Mouse (Mus musculus) liver, postnatal 0 days (tissue): ENCODE measurements around the gene Atp9a. TPM values are rescaled to one million over a fixed set of nuclear protein-coding genes. Genes with fewer than 3 reads are reported as not detected.

Experiments used
- ATAC-seq: fragments of 200-750 bp; cut with Nextera tagmentation; 2 replicates; pipeline ENCODE4 v1.8.0; 2017; ENCODE audit warnings: mild to moderate bottlenecking, moderate library complexity
- DNase-seq: peaks from one replicate; pipeline ENCODE4 v3.0.0-alpha.2; 2016
- H3K27ac ChIP-seq: fragments of 300-500 bp; sonication (generic); 2 replicates; pipeline ENCODE4 v1.5.1; 2014; ENCODE audit warnings: antibody characterized with exemption, moderate library complexity, mild to moderate bottlenecking, low read depth
- H3K27me3 ChIP-seq: fragments of 300-500 bp; sonication (generic); 2 replicates; pipeline ENCODE4 v1.6.1; 2014; ENCODE audit warnings: low read length, control low read depth, mixed read lengths; ENCODE audit not compliant: insufficient read depth
- H3K36me3 ChIP-seq: fragments of 300-500 bp; sonication (generic); replicated peaks from 2 replicates; pipeline ENCODE4 v1.6.1; 2014; ENCODE audit warnings: mild to moderate bottlenecking, control low read depth, low read length, moderate library complexity, mixed read lengths; ENCODE audit not compliant: insufficient read depth
- H3K4me1 ChIP-seq: fragments of 300-500 bp; sonication (generic); 2 replicates; pipeline ENCODE4 v1.6.1; 2014; ENCODE audit warnings: antibody characterized with exemption, mild to moderate bottlenecking, control low read depth; ENCODE audit not compliant: insufficient read depth
- H3K4me2 ChIP-seq: fragments of 300-500 bp; sonication (generic); 2 replicates; pipeline ENCODE4 v1.6.1; 2014; ENCODE audit warnings: low read depth, mild to moderate bottlenecking, low read length, moderate library complexity, mixed read lengths
- H3K4me3 ChIP-seq: fragments of 300-500 bp; sonication (generic); 2 replicates; pipeline ENCODE4 v1.5.1; 2014; ENCODE audit warnings: low read depth, low read length
- H3K9ac ChIP-seq: fragments of 300-500 bp; sonication (generic); replicated peaks from 2 replicates; pipeline ENCODE4 v1.6.1; 2014; ENCODE audit warnings: mild to moderate bottlenecking, moderate library complexity
- H3K9me3 ChIP-seq: fragments of 300-500 bp; sonication (generic); 2 replicates; pipeline ENCODE4 v1.6.1; 2016; ENCODE audit warnings: mild to moderate bottlenecking, control low read depth, low read length, mixed read lengths
- CTCF ChIP-seq: sonication (generic); IDR thresholded peaks from 2 replicates; pipeline ENCODE4 v1.5.1; 2016; ENCODE audit warnings: antibody characterized with exemption, low read depth
- EP300 ChIP-seq: IDR thresholded peaks from 2 replicates; pipeline ENCODE4 v1.6.1; 2016; ENCODE audit warnings: antibody characterized with exemption, low read depth, mild to moderate bottlenecking
- WGBS: fragments of 180-500 bp; shearing (Covaris S2); extraction: QIAGEN DNeasy Blood & Tissue Kit; methylation state at CpG from one replicate; pipeline ENCODE4 v1.1.7; 2014; ENCODE audit not compliant: insufficient replicate concordance; 5-methylcytosine and 5-hydroxymethylcytosine counted together
- polyA plus RNA-seq: library from polyadenylated mRNA; unstranded; fragments of >200 nt; fragmentation: Nextera tagmentation; extraction: Ambion mirVana; gene quantifications from 2 replicates; pipeline ENCODE4 v1.2.1, GENCODE M21; 2015

Atp9a gene
- polyA plus RNA-seq, 1 experiment from 2014 or later: 7.3 TPM

- Histone ChIP-seq H3K36me3 (no peaks in the 10 kb centered on the region), H3K4me3 (no peak overlapping the region), H3K27me3 (no peaks in the 10 kb centered on the region), H3K4me2 (no peak overlapping the region), H3K9me3 (no peaks in the 10 kb centered on the region), H3K9ac (no peak overlapping the region), H3K27ac (no peak overlapping the region), H3K4me1 (no peaks in the 10 kb centered on the region)
- no peak for TF ChIP-seq CTCF
- no peak for TF ChIP-seq EP300
- 0 out of 2 replicates have a peak, but pooled peaks have one; percentile 15 for ATAC-seq
- DNase-seq: no peak
- WGBS: 62% methylated on average over 6 of the region's 6 CpGs
These were observed 132.5 kb downstream of the Atp9a start for GRCm38 (mm10) chr2:168609653-168610248.

GRCm38 (mm10) chr2:168608125-168608564, 134.1 kb downstream of the Atp9a start:
- ATAC-seq (no peak), DNase-seq (no peak)
- WGBS: 72% methylated on average over 9 of the region's 9 CpGs
- H3K27me3 ChIP-seq: peaks cover 7% of the 10 kb centered on the region; the same call in 1 of the 2 replicates
- H3K4me1 ChIP-seq: no peaks in the 10 kb centered on the region
- no peak overlapping the region for H3K4me2 ChIP-seq
- TF ChIP-seq EP300 (no peak), CTCF (no peak)
- no peaks in the 10 kb centered on the region for H3K36me3 ChIP-seq
- no peak overlapping the region for H3K9ac ChIP-seq
- no peak overlapping the region for H3K4me3 ChIP-seq
- no peaks in the 10 kb centered on the region for H3K9me3 ChIP-seq
- no peak overlapping the region for H3K27ac ChIP-seq

- no peak for DNase-seq
- no peak overlapping the region for H3K4me2 ChIP-seq
- H3K4me1 ChIP-seq: peaks cover 4% of the 10 kb centered on the region; the same call in 1 of the 2 replicates
- no peak for TF ChIP-seq EP300
- TF ChIP-seq CTCF: no peak
- no peak overlapping the region for H3K4me3 ChIP-seq
- H3K9me3 ChIP-seq: no peaks in the 10 kb centered on the region
- H3K27me3 ChIP-seq: peaks cover 42% of the 10 kb centered on the region
- no peak overlapping the region for H3K9ac ChIP-seq
- ATAC-seq: no peak
- no peaks in the 10 kb centered on the region for H3K36me3 ChIP-seq
- no peak overlapping the region for H3K27ac ChIP-seq
- WGBS: 29% methylated on average over 16 of the region's 16 CpGs
These were observed 137.5 kb downstream of the Atp9a start for GRCm38 (mm10) chr2:168604655-168605070.

GRCm38 (mm10) chr2:168602387-168602741, 139.8 kb downstream of the Atp9a start:
- Histone ChIP-seq H3K9me3 (no peaks in the 10 kb centered on the region), H3K4me3 (no peak overlapping the region), H3K9ac (no peak overlapping the region), H3K27ac (no peak overlapping the region), H3K4me1 (peaks cover 4% of the 10 kb centered on the region; the same call in 1 of the 2 replicates), H3K36me3 (no peaks in the 10 kb centered on the region), H3K4me2 (no peak overlapping the region), H3K27me3 (peaks cover 47% of the 10 kb centered on the region)
- TF ChIP-seq EP300 (no peak), CTCF (no peak)
- no peak for ATAC-seq
- DNase-seq: no peak
- WGBS: 31% methylated on average over 12 of the region's 12 CpGs

- ATAC-seq (no peak), DNase-seq (peak; percentile 45)
- WGBS: 3% methylated on average over 53 of the region's 56 CpGs
- Histone ChIP-seq H3K9me3 (no peaks in the 10 kb centered on the region), H3K4me1 (peaks cover 4% of the 10 kb centered on the region; the same call in 1 of the 2 replicates), H3K36me3 (no peaks in the 10 kb centered on the region), H3K27ac (no peak within 1 kb of the TSS), H3K4me3 (peak within 1 kb of the TSS; percentile 17; the same call in 1 of the 2 replicates), H3K4me2 (peak within 1 kb of the TSS; percentile 47), H3K9ac (no peak within 1 kb of the TSS), H3K27me3 (peaks cover 47% of the 10 kb centered on the region)
- TF ChIP-seq EP300 (no peak), CTCF (no peak)
These were observed 140.5 kb downstream of the Atp9a start, which contains the start of gene Nfatc2 for GRCm38 (mm10) chr2:168601491-168602386. Nfatc2 (minus strand) TSS chr2:168601657.

GRCm38 (mm10) chr2:168600750-168601490, 141.3 kb downstream of the Atp9a start:
- Histone ChIP-seq H3K4me1 (peaks cover 4% of the 10 kb centered on the region; the same call in 1 of the 2 replicates), H3K4me2 (peak overlapping the region; percentile 47), H3K4me3 (peak overlapping the region; percentile 17; the same call in 1 of the 2 replicates), H3K27me3 (peaks cover 47% of the 10 kb centered on the region), H3K9ac (no peak overlapping the region), H3K27ac (no peak overlapping the region), H3K36me3 (no peaks in the 10 kb centered on the region), H3K9me3 (no peaks in the 10 kb centered on the region)
- WGBS: 3% methylated on average over 32 of the region's 32 CpGs
- TF ChIP-seq CTCF (no peak), EP300 (no peak)
- DNase-seq (no peak), ATAC-seq (no peak)
